Mouse (Mus musculus): ENCODE results near the gene Ube4a. TPM values are rescaled to one million over a fixed set of nuclear protein-coding genes. Genes with fewer than 3 reads are reported as not detected.

Ube4a gene
- 94.2 TPM for total RNA-seq (2023)

DNA sequence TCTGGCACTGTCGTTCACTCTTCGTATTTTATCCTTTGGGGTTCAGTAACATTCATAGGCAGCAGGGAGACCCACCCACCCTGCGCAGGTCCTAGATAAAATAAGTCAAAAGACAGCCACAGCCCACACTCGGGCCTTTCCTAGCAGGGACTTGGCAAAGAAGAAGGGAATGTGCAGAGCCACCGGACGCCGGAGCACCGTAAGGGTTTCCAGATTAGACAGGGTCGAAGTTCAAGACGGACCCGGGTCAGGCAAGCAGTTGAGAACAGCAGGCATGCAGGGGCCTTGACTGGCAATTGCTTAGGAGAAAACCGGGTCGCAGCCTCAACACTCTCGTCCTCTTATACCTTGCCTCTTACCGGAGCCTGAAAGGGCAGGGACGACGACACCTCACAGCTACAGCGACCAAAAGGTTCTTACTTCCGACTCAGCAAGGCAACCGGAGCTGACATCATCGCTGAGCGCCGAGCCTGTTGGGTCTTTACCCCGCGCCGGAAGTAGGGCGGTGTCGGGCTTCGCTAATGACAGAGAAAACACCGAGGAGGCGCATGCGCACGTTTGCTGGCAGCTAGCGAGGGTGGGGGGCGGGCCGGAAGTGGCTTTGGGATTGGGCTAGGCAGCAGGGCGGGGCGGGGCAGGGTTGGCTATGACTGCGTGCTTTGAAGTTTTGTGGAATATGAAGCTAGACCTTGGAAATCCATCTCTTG is at the start of gene Ube4a:
TSS of gene Ube4a (minus strand) at position 475 of the 707 bp plus-strand sequence.

DNA sequence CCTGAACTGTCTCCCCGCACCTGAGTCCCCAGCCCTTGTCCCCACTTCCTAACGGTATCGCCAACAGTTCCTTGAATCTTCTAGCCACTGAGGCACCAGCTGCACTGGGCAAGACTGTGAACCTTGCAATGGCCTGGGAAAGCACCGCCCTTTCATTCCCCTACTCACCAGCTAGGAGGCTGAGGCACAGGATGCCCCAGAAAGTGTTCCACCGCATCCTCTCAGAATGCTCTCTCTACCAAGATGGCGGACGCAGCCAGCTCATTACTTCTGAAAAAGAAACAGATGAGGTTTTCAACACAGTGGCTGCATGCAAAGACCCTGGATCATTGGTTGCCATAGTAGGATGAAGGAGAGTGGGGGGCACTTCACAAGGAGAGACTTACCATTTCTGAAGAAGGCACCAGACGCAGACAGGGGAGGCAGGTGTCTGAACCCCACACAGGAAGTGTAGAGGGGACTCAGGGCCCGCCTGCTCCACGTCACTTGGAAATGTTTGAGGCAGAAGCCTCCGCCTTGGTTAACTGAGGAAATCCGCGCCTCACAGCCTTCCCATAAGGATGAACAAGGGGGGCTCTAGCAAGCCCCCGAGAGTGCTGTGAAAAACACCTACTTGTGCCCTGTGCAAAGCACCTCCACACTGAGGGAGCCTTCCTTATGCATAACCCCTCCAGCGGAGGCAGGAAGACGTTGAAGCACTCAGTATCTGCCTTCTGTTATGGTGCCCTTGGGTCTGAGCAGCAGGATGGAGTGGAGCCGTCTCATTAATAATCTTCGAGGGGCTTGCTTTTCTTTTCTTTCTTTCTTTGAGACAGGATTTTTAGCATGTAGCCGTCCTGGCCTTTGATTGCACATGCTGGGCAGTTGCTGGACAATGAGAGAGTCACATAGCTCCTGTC is 44.0 kb upstream of the Ube4a start, which contains the start of gene Cd3e:
TSS of gene Cd3e (minus strand) at position 448 of the 899 bp plus-strand sequence.

DNA sequence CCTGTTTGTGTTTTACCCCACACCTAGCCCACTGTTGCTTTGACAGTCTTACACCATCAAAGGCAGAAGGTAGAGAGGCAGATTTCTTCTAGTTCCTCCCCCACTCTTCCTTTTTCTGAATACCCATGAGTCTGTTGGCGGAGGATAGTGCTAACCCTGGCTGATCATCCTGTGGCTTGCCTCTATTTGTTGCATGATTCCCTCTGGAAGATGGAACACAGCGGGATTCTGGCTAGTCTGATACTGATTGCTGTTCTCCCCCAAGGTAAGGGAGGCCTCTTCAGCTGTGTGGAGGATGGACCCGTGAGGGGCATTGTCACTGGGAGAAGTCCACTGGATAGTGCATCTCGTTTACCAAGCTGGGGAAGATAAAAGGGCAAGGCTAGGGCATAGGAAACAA is 16.3 kb upstream of the Ube4a start, which contains the start of gene Cd3d:
TSS of gene Cd3d (plus strand) at position 111 of the 400 bp plus-strand sequence.

DNA sequence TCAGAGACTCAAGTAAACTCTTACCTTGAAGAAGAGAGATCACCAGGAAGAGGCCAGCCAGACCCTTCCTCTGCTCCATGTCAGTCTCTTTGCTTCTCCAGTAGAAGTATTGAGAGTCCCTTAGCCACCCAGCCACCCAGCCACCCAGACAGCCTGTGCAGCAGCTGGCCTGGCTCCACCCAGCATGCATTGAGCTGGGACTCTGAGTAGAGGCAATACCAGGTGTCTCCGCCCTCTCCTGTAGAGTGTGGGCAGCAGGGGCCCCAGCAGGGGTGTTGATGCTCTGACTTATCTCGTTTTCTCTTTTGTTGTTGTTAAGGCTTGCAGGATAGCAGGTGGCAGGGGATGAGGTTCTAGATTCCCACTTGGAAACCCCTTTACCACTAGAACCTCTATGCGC is 14.8 kb upstream of the Ube4a start, which contains the start of gene Cd3g:
TSS of gene Cd3g (minus strand) at position 190 of the 400 bp plus-strand sequence.

DNA sequence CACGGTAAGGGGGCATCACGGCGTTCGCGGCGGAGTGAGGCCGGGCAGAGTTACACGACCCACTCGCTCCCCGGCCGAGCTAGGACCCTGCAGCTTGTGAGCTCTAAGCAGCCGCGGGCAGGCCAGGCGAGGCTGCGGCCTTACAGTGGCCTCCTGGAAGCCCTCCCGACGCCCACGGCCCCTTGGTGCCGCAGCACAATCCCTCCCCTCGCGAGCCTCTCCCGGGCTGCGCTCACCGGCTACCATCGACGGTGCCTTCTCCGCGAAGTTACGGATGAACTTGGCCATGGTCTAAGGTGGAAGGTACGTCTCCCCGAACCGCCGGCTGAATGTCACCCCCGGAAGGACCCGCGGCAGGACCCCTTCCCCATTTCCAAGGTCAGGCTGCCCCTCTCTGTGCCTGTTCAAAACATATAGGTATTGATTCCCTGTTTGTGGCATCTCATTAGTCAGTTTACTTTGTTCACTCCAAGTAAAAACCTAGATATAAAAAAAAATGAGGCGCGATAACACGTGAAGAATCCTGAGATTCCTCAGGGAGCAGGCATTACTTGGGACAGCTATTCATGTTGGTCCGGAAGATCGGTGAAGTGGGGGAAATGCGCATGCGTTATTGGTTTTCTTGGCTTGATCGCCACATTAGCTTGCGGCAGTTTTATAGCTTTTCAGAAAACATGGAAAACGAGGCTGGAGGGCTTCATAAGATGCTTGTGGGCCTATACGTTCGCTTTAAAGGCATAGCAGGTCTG is 44.9 kb downstream of the Ube4a start, which contains the start of gene Atp5l:
TSS of gene Atp5l (minus strand) at position 369 of the 749 bp plus-strand sequence.

DNA sequence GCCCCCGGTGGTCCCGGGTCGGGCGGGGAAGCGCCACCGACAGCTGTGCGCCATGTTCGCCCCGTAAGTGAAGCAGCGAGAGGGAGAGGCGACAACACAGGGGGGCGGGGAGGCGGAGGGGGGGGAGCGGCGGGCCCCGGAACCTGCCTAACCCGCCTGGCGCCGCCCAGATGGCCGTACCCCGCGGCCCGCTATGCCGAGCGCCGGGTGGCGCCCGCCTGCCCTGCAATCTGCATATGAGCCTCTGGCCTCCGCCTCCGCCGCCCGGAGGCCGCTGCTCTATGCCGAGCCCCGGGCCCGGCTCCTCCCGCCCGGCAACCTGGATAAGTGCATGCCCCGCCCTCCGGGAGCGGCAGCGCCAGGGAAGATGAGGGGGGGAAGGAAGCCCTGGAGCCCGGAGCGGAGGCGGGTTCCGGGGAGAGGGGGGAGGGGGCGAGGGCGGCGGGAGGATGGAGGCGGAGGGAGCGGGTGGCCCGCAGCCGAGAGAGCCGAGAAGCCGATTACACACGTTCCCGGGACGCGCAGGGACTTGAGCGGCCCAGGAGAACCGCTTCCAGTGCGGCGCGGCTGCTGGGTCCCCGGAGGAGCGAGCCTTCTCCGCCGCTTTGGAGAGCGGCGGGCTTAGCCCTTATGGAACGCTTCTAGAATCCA is 84.1 kb downstream of the Ube4a start, which contains the start of gene Kmt2a:
TSS of gene Kmt2a (minus strand) at position 76 of the 651 bp plus-strand sequence.

Other genes with a start within 250 kb of the Ube4a start
- gene Phldb1, start 230.4 kb downstream of the Ube4a start, total RNA-seq (2023): 1.8 TPM
- 145 TPM for gene Arcn1, start 197.8 kb downstream of the Ube4a start, total RNA-seq (2023)
- gene Ift46, start 197.7 kb downstream of the Ube4a start, total RNA-seq (2023): 61.6 TPM
- 1.6 TPM for gene Tmem25, start 166.3 kb downstream of the Ube4a start, total RNA-seq (2023)
- 2.9 TPM for gene Ttc36, start 162.5 kb downstream of the Ube4a start, total RNA-seq (2023)
- 152 TPM for gene Kmt2a, start 84.3 kb downstream of the Ube4a start, total RNA-seq (2023)
- 136 TPM for gene Atp5l, start 44.9 kb downstream of the Ube4a start, total RNA-seq (2023)
- gene Cd3g, start 14.8 kb upstream of the Ube4a start, total RNA-seq (2023): 393 TPM
- gene Cd3d, start 16.2 kb upstream of the Ube4a start, total RNA-seq (2023): 357 TPM
- gene Cd3e, start 44.0 kb upstream of the Ube4a start, total RNA-seq (2023): 690 TPM
- 0.26 TPM for gene Mpzl2, start 74.2 kb upstream of the Ube4a start, total RNA-seq (2023)
- gene Mpzl3, start 89.6 kb upstream of the Ube4a start, total RNA-seq (2023): 19.8 TPM
- 6.9 TPM for gene Jaml, start 113.6 kb upstream of the Ube4a start, total RNA-seq (2023)
- gene Scn2b, start 152.2 kb upstream of the Ube4a start, total RNA-seq (2023): 0.15 TPM
- not detected for gene Scn4b, start 172.8 kb upstream of the Ube4a start, total RNA-seq (2023)
- gene BC049352, start 216.4 kb upstream of the Ube4a start, total RNA-seq (2023): not detected
- not detected for gene Tmprss4, start 238.5 kb upstream of the Ube4a start, total RNA-seq (2023)